Mouse (Mus musculus): ENCODE measurements around the gene Efhb. TPM values are rescaled to one million over a fixed set of nuclear protein-coding genes. Genes with fewer than 3 reads are reported as not detected.
A peak's percentile ranks its signal among the peaks of the same experiment; 100 is the strongest.

Efhb gene
- not detected in 2 replicates for polyA plus RNA-seq (2012)

GRCm38 (mm10) chr17:53462603-53463495, at the start of gene Efhb:
TSS of gene Efhb (minus strand) at chr17:53463321.
- TF ChIP-seq GATA1 (IDR thresholded peaks at IDR 0.05; ENCODE audit: low read length): no peak
- TF ChIP-seq TAL1 (IDR thresholded peaks at IDR 0.05; ENCODE audit: low read length): no peak
- peaks cover 3% of the 10 kb centered on the region; the same call in 1 of the 2 replicates for H3K27me3 ChIP-seq (ENCODE audit: control insufficient read depth)
- H3K4me3 ChIP-seq (replicated peaks): no peak within 1 kb of the TSS
- peaks cover 4% of the 10 kb centered on the region; the same call in 1 of the 2 replicates for H3K4me1 ChIP-seq (ENCODE audit: control insufficient read depth)
- H3K36me3 ChIP-seq (ENCODE audit: control insufficient read depth): no peaks in the 10 kb centered on the region
- no peaks in the 10 kb centered on the region for H3K9me3 ChIP-seq (ENCODE audit: control insufficient read depth, low read length)

GRCm38 (mm10) chr17:53512311-53512951, 49.3 kb upstream of the Efhb start:
- Histone ChIP-seq H3K27me3 (ENCODE audit: control insufficient read depth) (no peaks in the 10 kb centered on the region), H3K9me3 (ENCODE audit: control insufficient read depth, low read length) (no peaks in the 10 kb centered on the region), H3K36me3 (ENCODE audit: control insufficient read depth) (peaks cover 6% of the 10 kb centered on the region), H3K4me3 (replicated peaks) (no peak overlapping the region), H3K4me1 (ENCODE audit: control insufficient read depth) (no peaks in the 10 kb centered on the region)
- TF ChIP-seq TAL1 (IDR thresholded peaks at IDR 0.05; ENCODE audit: low read length) (no peak), GATA1 (IDR thresholded peaks at IDR 0.05; ENCODE audit: low read length) (no peak)

GRCm38 (mm10) chr17:53502966-53503365, 39.8 kb upstream of the Efhb start:
- TF ChIP-seq TAL1 (IDR thresholded peaks at IDR 0.05; ENCODE audit: low read length) (no peak), GATA1 (IDR thresholded peaks at IDR 0.05; ENCODE audit: low read length) (no peak)
- H3K27me3 ChIP-seq (ENCODE audit: control insufficient read depth): no peaks in the 10 kb centered on the region
- peaks cover 79% of the 10 kb centered on the region for H3K36me3 ChIP-seq (ENCODE audit: control insufficient read depth)
- H3K4me3 ChIP-seq (replicated peaks): no peak overlapping the region
- H3K4me1 ChIP-seq (ENCODE audit: control insufficient read depth): no peaks in the 10 kb centered on the region
- H3K9me3 ChIP-seq (ENCODE audit: control insufficient read depth, low read length): no peaks in the 10 kb centered on the region

GRCm38 (mm10) chr17:53489007-53489378, 25.9 kb upstream of the Efhb start:
- H3K27me3 ChIP-seq (ENCODE audit: control insufficient read depth): no peaks in the 10 kb centered on the region
- no peak for TF ChIP-seq GATA1 (IDR thresholded peaks at IDR 0.05; ENCODE audit: low read length)
- no peak for TF ChIP-seq TAL1 (IDR thresholded peaks at IDR 0.05; ENCODE audit: low read length)
- peaks cover 81% of the 10 kb centered on the region for H3K36me3 ChIP-seq (ENCODE audit: control insufficient read depth)
- no peaks in the 10 kb centered on the region for H3K9me3 ChIP-seq (ENCODE audit: control insufficient read depth, low read length)
- H3K4me1 ChIP-seq (ENCODE audit: control insufficient read depth): no peaks in the 10 kb centered on the region
- no peak overlapping the region for H3K4me3 ChIP-seq (replicated peaks)

DNA sequence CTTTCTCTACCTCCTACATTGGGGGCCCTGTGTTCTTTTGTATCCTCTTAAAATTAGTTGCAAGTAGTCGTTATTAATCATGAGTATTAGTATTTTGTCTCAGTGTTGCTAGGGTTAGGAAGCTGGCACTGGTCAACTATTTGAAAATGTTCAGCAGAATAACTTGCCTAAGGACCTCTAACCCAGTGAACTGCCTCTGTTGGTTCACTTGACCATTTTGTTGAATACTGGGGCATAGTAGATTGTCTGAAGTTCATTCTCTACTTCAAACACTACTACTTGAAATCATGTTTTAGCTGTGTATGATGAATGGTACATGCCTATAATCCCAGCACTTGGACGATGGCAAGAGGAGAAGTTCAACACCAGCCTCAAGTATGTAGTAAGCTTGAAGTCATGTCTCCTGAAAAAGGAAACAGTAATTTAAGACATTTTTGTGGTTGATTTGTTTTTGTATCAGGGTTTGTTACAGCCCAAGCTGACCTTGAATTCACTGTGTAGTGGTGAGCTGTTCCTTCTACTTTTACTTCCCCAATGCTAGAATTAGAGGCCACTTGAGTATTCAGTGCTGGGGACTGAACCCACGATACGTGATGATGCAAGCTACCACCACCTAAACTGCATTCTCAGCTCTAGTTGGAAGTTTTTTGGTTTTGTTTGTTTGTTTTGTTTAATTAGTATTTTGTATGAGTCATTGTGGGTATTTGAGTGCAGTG, 25.3 kb upstream of the Efhb start:
- Histone ChIP-seq H3K4me1 (ENCODE audit: control insufficient read depth) (no peaks in the 10 kb centered on the region), H3K9me3 (ENCODE audit: control insufficient read depth, low read length) (no peaks in the 10 kb centered on the region), H3K4me3 (replicated peaks) (no peak overlapping the region), H3K36me3 (ENCODE audit: control insufficient read depth) (peaks cover 81% of the 10 kb centered on the region), H3K27me3 (ENCODE audit: control insufficient read depth) (no peaks in the 10 kb centered on the region)
- no peak for TF ChIP-seq TAL1 (IDR thresholded peaks at IDR 0.05; ENCODE audit: low read length)

DNA sequence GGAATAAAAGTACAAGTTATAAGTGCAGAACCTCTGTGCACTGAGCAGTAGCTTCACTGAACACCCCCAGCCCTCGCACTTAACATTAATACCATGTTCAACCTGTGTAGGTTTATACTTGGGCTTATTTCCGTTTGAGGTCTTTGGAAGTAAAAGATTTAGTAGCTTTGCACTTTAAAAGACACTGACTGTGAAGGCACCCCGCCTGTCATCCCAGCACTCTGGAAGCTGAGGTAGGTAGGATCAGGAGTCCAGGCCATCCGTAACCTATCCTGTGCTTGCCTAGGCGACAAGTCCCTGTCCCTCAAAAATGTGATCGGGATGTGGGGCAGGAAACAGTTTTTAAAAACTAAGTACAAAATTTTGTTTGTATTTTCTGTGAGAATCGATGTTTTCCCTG, 17.3 kb upstream of the Efhb start:
- Histone ChIP-seq H3K9me3 (ENCODE audit: control insufficient read depth, low read length) (no peaks in the 10 kb centered on the region), H3K36me3 (ENCODE audit: control insufficient read depth) (peaks cover 34% of the 10 kb centered on the region), H3K4me1 (ENCODE audit: control insufficient read depth) (peaks cover 40% of the 10 kb centered on the region), H3K27me3 (ENCODE audit: control insufficient read depth) (no peaks in the 10 kb centered on the region), H3K4me3 (replicated peaks) (peak overlapping the region; percentile 88)
- no peak for TF ChIP-seq TAL1 (IDR thresholded peaks at IDR 0.05; ENCODE audit: low read length)
- TF ChIP-seq GATA1 (IDR thresholded peaks at IDR 0.05; ENCODE audit: low read length): no peak

- peaks cover 26% of the 10 kb centered on the region for H3K36me3 ChIP-seq (ENCODE audit: control insufficient read depth)
- H3K4me1 ChIP-seq (ENCODE audit: control insufficient read depth): peaks cover 40% of the 10 kb centered on the region
- no peaks in the 10 kb centered on the region for H3K27me3 ChIP-seq (ENCODE audit: control insufficient read depth)
- no peak for TF ChIP-seq GATA1 (IDR thresholded peaks at IDR 0.05; ENCODE audit: low read length)
- TF ChIP-seq TAL1 (IDR thresholded peaks at IDR 0.05; ENCODE audit: low read length): no peak
- peak overlapping the region; percentile 88 for H3K4me3 ChIP-seq (replicated peaks)
- H3K9me3 ChIP-seq (ENCODE audit: control insufficient read depth, low read length): no peaks in the 10 kb centered on the region
Observed at GRCm38 (mm10) chr17:53479604-53480041, 16.5 kb upstream of the Efhb start.

DNA sequence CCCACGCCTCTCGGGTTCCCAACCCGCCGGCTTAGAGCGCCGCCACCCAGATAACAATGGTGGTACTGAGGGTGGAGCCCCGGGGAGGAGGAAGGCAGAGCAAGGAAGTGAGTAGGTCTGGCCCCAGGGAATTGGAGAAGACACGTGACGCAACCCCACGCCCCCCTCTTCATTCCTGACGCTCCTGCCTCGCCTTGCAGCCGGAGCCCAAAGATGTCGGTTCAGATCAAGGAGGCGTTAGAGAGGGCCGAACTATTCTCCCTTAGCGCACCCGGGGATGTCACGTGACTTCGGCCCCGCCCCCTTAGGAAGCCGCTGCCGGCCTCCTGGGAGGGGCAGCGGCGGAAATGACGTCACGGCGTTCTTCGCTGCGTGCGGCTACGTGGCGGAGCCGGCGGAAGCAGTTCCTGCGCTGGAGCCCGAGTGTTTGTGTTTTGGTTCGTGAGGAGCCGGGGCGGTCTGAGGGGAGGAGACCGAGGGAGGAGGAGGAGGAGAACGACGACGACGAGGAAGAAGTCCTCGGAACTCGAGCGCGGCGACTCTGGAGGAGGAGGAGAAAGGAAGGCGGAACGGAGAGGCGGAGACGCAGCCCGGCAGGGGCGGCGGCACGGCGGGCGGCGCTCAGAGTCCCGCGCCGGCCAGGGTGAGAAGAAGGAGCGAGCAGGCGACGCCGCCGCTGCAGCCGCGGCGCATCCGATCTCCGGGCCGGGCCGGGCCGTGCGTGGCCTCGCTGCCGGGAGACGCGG, 15.9 kb upstream of the Efhb start, which contains the start of gene Rab5a:
Gene Rab5a (plus strand): TSS at position 377 of the 746 bp plus-strand sequence.
- Histone ChIP-seq H3K27me3 (ENCODE audit: control insufficient read depth) (no peaks in the 10 kb centered on the region), H3K4me1 (ENCODE audit: control insufficient read depth) (peaks cover 40% of the 10 kb centered on the region), H3K36me3 (ENCODE audit: control insufficient read depth) (peaks cover 20% of the 10 kb centered on the region), H3K9me3 (ENCODE audit: control insufficient read depth, low read length) (no peaks in the 10 kb centered on the region), H3K4me3 (replicated peaks) (peak within 1 kb of the TSS; percentile 88)
- TF ChIP-seq TAL1 (IDR thresholded peaks at IDR 0.05; ENCODE audit: low read length) (no peak), GATA1 (IDR thresholded peaks at IDR 0.05; ENCODE audit: low read length) (no peak)
